16 mouse cellular contexts compared by ENCODE assay signal in the genomic region with DNA sequence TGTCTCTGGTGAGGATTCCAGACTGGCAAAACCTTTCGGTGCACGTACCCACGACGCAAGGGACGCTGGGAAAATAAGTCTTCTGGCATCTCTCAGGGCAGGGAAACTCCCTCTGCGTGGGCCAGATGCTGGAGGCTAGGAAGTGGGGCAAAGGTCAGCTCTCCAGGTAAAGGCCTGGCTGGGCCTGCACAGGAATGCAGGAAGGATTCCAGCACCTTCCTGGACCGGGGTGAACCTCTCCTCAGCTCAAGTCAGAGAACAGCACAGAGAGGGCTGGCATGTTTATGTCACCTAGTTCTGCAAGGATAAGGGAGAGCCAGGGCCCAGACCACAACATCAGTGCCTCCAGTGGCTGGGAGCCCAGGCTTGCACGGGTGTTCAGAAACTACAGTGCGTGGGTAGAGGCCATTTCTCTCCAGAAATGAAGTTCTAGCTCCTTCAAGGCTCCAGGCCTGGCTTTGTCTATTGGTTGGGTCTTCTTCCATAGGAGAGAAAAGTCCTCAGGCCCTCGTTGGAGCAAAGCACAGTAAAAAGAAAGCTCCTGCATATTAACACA.
DNase-seq lines count a peak whose midpoint lies in the region; ATAC-seq and TF ChIP-seq lines count a peak whose summit lies in the region.
"Had no signal": no experiment of that assay in that cellular context is flagged by ENCODE, and none has a peak within 500 bp of the region (broad histone marks: within the 10 kb centered on the region; RNA-seq: fewer than 3 reads in every experiment).

No protein-coding gene starts in this region.

- peak overlapping the region; percentile 35 for H3K27ac ChIP-seq in hindbrain, embryonic 10.5 days
- H3K27ac ChIP-seq in hindbrain, embryonic 11.5 days (ENCODE audit: low read depth, low read length): no peak overlapping the region
- 0 out of 2 replicates have a peak overlapping the region, but pooled peaks have one; percentile 4 for H3K27ac ChIP-seq in embryonic facial prominence, embryonic 15.5 days (replicated peaks)
- peak overlapping the region; percentile 84 for H3K27ac ChIP-seq in liver, postnatal 0 days (ENCODE audit: low read depth)
- H3K27ac ChIP-seq: neural tube, embryonic 15.5 days had no signal

- 81% methylated on average over 10 of the region's 10 CpGs for WGBS in hindbrain, embryonic 10.5 days
- 81% methylated on average over 10 of the region's 10 CpGs for WGBS in hindbrain, embryonic 11.5 days
- WGBS in embryonic facial prominence, embryonic 15.5 days: 66% methylated on average over 10 of the region's 10 CpGs
- WGBS in liver, postnatal 0 days (ENCODE audit: insufficient replicate concordance): 65% methylated on average over 10 of the region's 10 CpGs

- H3K4me3 ChIP-seq in hindbrain, embryonic 10.5 days: no peak overlapping the region
- no peak overlapping the region for H3K4me3 ChIP-seq in hindbrain, embryonic 11.5 days (ENCODE audit: low read depth, low read length)
- H3K4me3 ChIP-seq in embryonic facial prominence, embryonic 15.5 days (replicated peaks): no peak overlapping the region
- no peak overlapping the region for H3K4me3 ChIP-seq in liver, postnatal 0 days (ENCODE audit: low read depth, low read length)
- H3K4me3 ChIP-seq: neural tube, embryonic 15.5 days had no signal

- no peak for DNase-seq in hindbrain, embryonic 10.5 days (ENCODE audit: low spot score)
- DNase-seq in hindbrain, embryonic 11.5 days (ENCODE audit: low spot score): no peak
- DNase-seq in heart, postnatal 10 days: peak; percentile 57 to 64
- DNase-seq in liver, postnatal 0 days: peak; percentile 53
- DNase-seq in layer of hippocampus, postnatal 36 days: no peak
- DNase-seq in retina, embryonic 14.5 days (ENCODE audit: low spot score): no peak
- no peak for DNase-seq in right cerebral cortex, postnatal 4 days
- DNase-seq: adrenal gland, postnatal 25 days; gastrocnemius, postnatal 14 days; lung, embryonic 14.5 days; midbrain, embryonic 14.5 days; thymus, postnatal 4 days had no signal

- no peaks in the 10 kb centered on the region for H3K36me3 ChIP-seq in hindbrain, embryonic 10.5 days
- no peaks in the 10 kb centered on the region for H3K36me3 ChIP-seq in hindbrain, embryonic 11.5 days (ENCODE audit: control insufficient read depth, insufficient read depth, low read length)
- H3K36me3 ChIP-seq in embryonic facial prominence, embryonic 15.5 days: no peaks in the 10 kb centered on the region
- no peaks in the 10 kb centered on the region for H3K36me3 ChIP-seq in liver, postnatal 0 days (replicated peaks; ENCODE audit: insufficient read depth, low read length)
- H3K36me3 ChIP-seq: neural tube, embryonic 15.5 days had no signal

- H3K4me1 ChIP-seq in hindbrain, embryonic 10.5 days (replicated peaks): peaks cover 71% of the 10 kb centered on the region
- H3K4me1 ChIP-seq in hindbrain, embryonic 11.5 days (replicated peaks; ENCODE audit: control insufficient read depth, insufficient read depth, low read length): no peaks in the 10 kb centered on the region; the same call in 1 of the 2 replicates
- H3K4me1 ChIP-seq in embryonic facial prominence, embryonic 15.5 days: peaks cover 31% of the 10 kb centered on the region
- H3K4me1 ChIP-seq in liver, postnatal 0 days (ENCODE audit: insufficient read depth): peaks cover 41% of the 10 kb centered on the region

- intact Hi-C loops in heart, postnatal 10 days (cut with DNase I): no loop called here

- H3K9me3 ChIP-seq in hindbrain, embryonic 10.5 days: no peaks in the 10 kb centered on the region
- H3K9me3 ChIP-seq in hindbrain, embryonic 11.5 days (ENCODE audit: control insufficient read depth, low read length): no peaks in the 10 kb centered on the region
- H3K9me3 ChIP-seq in embryonic facial prominence, embryonic 15.5 days (replicated peaks): no peaks in the 10 kb centered on the region
- no peaks in the 10 kb centered on the region for H3K9me3 ChIP-seq in liver, postnatal 0 days (ENCODE audit: low read length)
- H3K9me3 ChIP-seq: neural tube, embryonic 15.5 days had no signal

- no peak for TF ChIP-seq EP300 in liver, postnatal 0 days (IDR thresholded peaks at IDR 0.05; ENCODE audit: low read depth)

- H3K4me2 ChIP-seq in hindbrain, embryonic 11.5 days (replicated peaks; ENCODE audit: low read depth, low read length): no peak overlapping the region
- H3K4me2 ChIP-seq in embryonic facial prominence, embryonic 15.5 days (replicated peaks): no peak overlapping the region
- no peak overlapping the region for H3K4me2 ChIP-seq in liver, postnatal 0 days (ENCODE audit: low read depth, low read length)
- H3K4me2 ChIP-seq: lung, embryonic 14.5 days; neural tube, embryonic 15.5 days had no signal

- no peak overlapping the region for H3K9ac ChIP-seq in hindbrain, embryonic 11.5 days (ENCODE audit: low read depth, low read length)
- no peak overlapping the region for H3K9ac ChIP-seq in embryonic facial prominence, embryonic 15.5 days
- H3K9ac ChIP-seq in liver, postnatal 0 days (replicated peaks): 0 out of 2 replicates have a peak overlapping the region, but pooled peaks have one; percentile 13
- H3K9ac ChIP-seq: lung, embryonic 14.5 days; neural tube, embryonic 15.5 days had no signal

- H3K27me3 ChIP-seq in hindbrain, embryonic 10.5 days (ENCODE audit: insufficient read depth, poor library complexity, severe bottlenecking): 0 out of 2 replicates have a peak, but pooled peaks cover 6% of the 10 kb centered on the region
- no peaks in the 10 kb centered on the region for H3K27me3 ChIP-seq in hindbrain, embryonic 11.5 days (ENCODE audit: control insufficient read depth, insufficient read depth, low read length)
- no peaks in the 10 kb centered on the region; the same call in 1 of the 2 replicates for H3K27me3 ChIP-seq in embryonic facial prominence, embryonic 15.5 days
- no peaks in the 10 kb centered on the region for H3K27me3 ChIP-seq in liver, postnatal 0 days (ENCODE audit: insufficient read depth, low read length)
- H3K27me3 ChIP-seq: neural tube, embryonic 15.5 days; Patski had no signal

- TF ChIP-seq CTCF in liver, postnatal 0 days (IDR thresholded peaks at IDR 0.05; ENCODE audit: low read depth): no peak

- no peak for ATAC-seq in hindbrain, embryonic 11.5 days (ENCODE audit: low FRiP score)
- ATAC-seq in embryonic facial prominence, embryonic 15.5 days (ENCODE audit: insufficient number of reproducible peaks, low FRiP score, low TSS enrichment, low read depth): no peak
- no peak for ATAC-seq in liver, postnatal 0 days
- ATAC-seq: inflammation-experienced regulatory T-cells, adult 6 months; Patski had no signal

Comparison
In these comparisons a context has a peak if more than half of its experiments do, and no peak if none do; other contexts are left out.
1. DNase-seq: peak in heart, postnatal 10 days (2 of 2) and liver, postnatal 0 days (single experiment); none in hindbrain, embryonic 10.5 days (single experiment), hindbrain, embryonic 11.5 days (single experiment), layer of hippocampus, postnatal 36 days (0 of 2), retina, embryonic 14.5 days (single experiment) and right cerebral cortex, postnatal 4 days (single experiment).